Mouse (Mus musculus) Patski (cell line): Measurements from ENCODE around the gene BC049762. TPM values are rescaled to one million over a fixed set of nuclear protein-coding genes. Genes with fewer than 3 reads are reported as not detected.

Experiments used
- ATAC-seq: fragments of 100-300 bp; one replicate; pipeline ENCODE4 v1.8.0; 2021
- CTCF ChIA-PET: fragments of 350-600 bp; sonication (Branson Sonifier 250); formaldehyde crosslinking; loops from one replicate; lab custom pipeline; 2022; ENCODE audit warnings: inconsistent platforms; lab: Charles Lee
- POLR2A ChIA-PET: fragments of 350-600 bp; sonication (Branson Sonifier 250); formaldehyde crosslinking; loops from one replicate; lab custom pipeline; 2022; ENCODE audit warnings: antibody characterized with exemption, inconsistent platforms; lab: Charles Lee
- DNase-seq: peaks from one replicate; pipeline ENCODE4 v3.0.0-alpha.2; 2011; ENCODE audit warnings: low read depth, low spot score
- H3K27me3 ChIP-seq: fragments of 371-371 bp; one replicate; pipeline ENCODE4 v1.5.1; 2021
- CTCF ChIP-seq: fragments of 100-300 bp; IDR thresholded peaks from one replicate; pipeline ENCODE4 v1.5.1; 2021
- in situ Hi-C: fragments of 300-500 bp; cut with MboI; formaldehyde crosslinking; loops from 3 replicates; pipeline ENCODE4 v1.11.1; 2018; ENCODE audit warnings: low pct_unique_long_range_greater_than_20kb, mixed read lengths
- polyA plus RNA-seq: library from polyadenylated mRNA; unstranded; gene quantifications from one replicate; pipeline ENCODE4 v1.2.3, GENCODE M21; 2021

The BC049762 gene
- polyA plus RNA-seq, result 0.10 TPM

- peak; percentile 90 for ATAC-seq
- TF ChIP-seq CTCF, result no peak
- in situ Hi-C loops, result loop anchor here (10.0 to 25.0 kb wide), 2 partner anchors 200 to 328 kb away; partner anchors contain the start of genes Zfp354a and Zfp354b
- DNase-seq, result peak; percentile 80
- H3K27me3 ChIP-seq, result peaks cover 3% of the 10 kb centered on the region
- ChIA-PET POLR2A (interaction anchor here (0.9 kb wide), 1 partner anchor 344 kb away, joined by 3 read pairs; the partner anchor contains the start of gene Hnrnpab), CTCF (interaction anchor here (2.3 kb wide), 1 partner anchor 206 kb away, joined by 5 read pairs; no protein-coding TSS in a partner anchor)
These were observed at the start of gene BC049762 for GRCm38 (mm10) chr11:51262342-51263285. TSS of gene BC049762 (minus strand) at chr11:51263046.

GRCm38 (mm10) chr11:51311846-51312245, 49.0 kb upstream of the BC049762 start:
- no peaks in the 10 kb centered on the region for H3K27me3 ChIP-seq
- CTCF ChIA-PET, result no interaction called here
- no peak for TF ChIP-seq CTCF
- ATAC-seq (no peak), DNase-seq (no peak)
- in situ Hi-C loops, result no loop called here
- POLR2A ChIA-PET, result no interaction called here

- ATAC-seq (no peak), DNase-seq (no peak)
- no peak for TF ChIP-seq CTCF
- H3K27me3 ChIP-seq, result no peaks in the 10 kb centered on the region
- ChIA-PET CTCF (no interaction called here), POLR2A (interaction anchor here (0.7 kb wide), 1 partner anchor 79 kb away, joined by 7 read pairs; no protein-coding TSS in a partner anchor)
- in situ Hi-C loops, result no loop called here
These were observed 45.5 kb upstream of the BC049762 start for GRCm38 (mm10) chr11:51308306-51308705.

GRCm38 (mm10) chr11:51303981-51304553, 41.2 kb upstream of the BC049762 start:
- POLR2A ChIA-PET, result no interaction called here
- H3K27me3 ChIP-seq, result no peaks in the 10 kb centered on the region
- CTCF ChIA-PET, result no interaction called here
- no peak for DNase-seq
- no peak for TF ChIP-seq CTCF
- in situ Hi-C loops, result no loop called here
- ATAC-seq, result no peak

- CTCF ChIA-PET, result no interaction called here
- ATAC-seq (no peak), DNase-seq (no peak)
- POLR2A ChIA-PET, result no interaction called here
- H3K27me3 ChIP-seq, result no peaks in the 10 kb centered on the region
- in situ Hi-C loops, result no loop called here
- no peak for TF ChIP-seq CTCF
These were observed 39.5 kb upstream of the BC049762 start for GRCm38 (mm10) chr11:51302396-51302795.

- in situ Hi-C loops, result loop anchor here (25.0 kb wide), 1 partner anchor 389 kb away; the partner anchor contains the start of gene 0610009B22Rik
- H3K27me3 ChIP-seq, result no peaks in the 10 kb centered on the region
- DNase-seq (no peak), ATAC-seq (no peak)
- CTCF ChIA-PET, result interaction anchor here (1.8 to 3.4 kb wide), 2 partner anchors 9 to 241 kb away, joined by 5 to 13 read pairs; partner anchors contain the start of gene Col23a1
- TF ChIP-seq CTCF, result no peak
- POLR2A ChIA-PET, result no interaction called here
These were observed 35.8 kb upstream of the BC049762 start for GRCm38 (mm10) chr11:51298691-51299090.

GRCm38 (mm10) chr11:51295742-51296141, 32.9 kb upstream of the BC049762 start:
- H3K27me3 ChIP-seq, result no peaks in the 10 kb centered on the region
- ChIA-PET POLR2A (no interaction called here), CTCF (no interaction called here)
- no peak for ATAC-seq
- no peak for TF ChIP-seq CTCF
- in situ Hi-C loops, result loop anchor here (25.0 kb wide), 1 partner anchor 392 kb away; the partner anchor contains the start of gene 0610009B22Rik
- no peak for DNase-seq

- TF ChIP-seq CTCF, result no peak
- DNase-seq, result no peak
- ChIA-PET POLR2A (no interaction called here), CTCF (interaction anchor here (1.5 kb wide), 2 partner anchors 241 to 246 kb away, joined by 3 to 6 read pairs; no protein-coding TSS in a partner anchor)
- in situ Hi-C loops, result loop anchor here (5.0 to 25.0 kb wide), 3 partner anchors 83 to 393 kb away; partner anchors contain the start of gene 0610009B22Rik
- ATAC-seq, result no peak
- H3K27me3 ChIP-seq, result no peaks in the 10 kb centered on the region
These were observed 31.2 kb upstream of the BC049762 start for GRCm38 (mm10) chr11:51293956-51294530.

GRCm38 (mm10) chr11:51290066-51290955, 27.5 kb upstream of the BC049762 start:
- TF ChIP-seq CTCF, result peak; percentile 93
- peak; percentile 65 for ATAC-seq

More at GRCm38 (mm10) chr11:51290066-51290955, 27.5 kb upstream of the BC049762 start:
- in situ Hi-C loops, result loop anchor here (5.0 to 25.0 kb wide), 3 partner anchors 87 to 397 kb away; partner anchors contain the start of gene 0610009B22Rik
- ChIA-PET POLR2A (no interaction called here), CTCF (interaction anchor here (0.8 to 2.5 kb wide), 11 partner anchors 9 to 255 kb away, joined by 3 to 18 read pairs (median 5); no protein-coding TSS in a partner anchor)
- no peaks in the 10 kb centered on the region for H3K27me3 ChIP-seq
- DNase-seq, result no peak
